Mouse (Mus musculus) neural tube, embryonic 11.5 days (tissue): ENCODE results near the gene Utp14b. TPM values are rescaled to one million over a fixed set of nuclear protein-coding genes. Genes with fewer than 3 reads are reported as not detected.

Experiments
- ATAC-seq: fragments of 200-750 bp; cut with Nextera tagmentation; 2 replicates; pipeline ENCODE4 v1.8.0; 2017; ENCODE audit warnings: moderate number of reproducible peaks, mild to moderate bottlenecking, moderate TSS enrichment, moderate library complexity; ENCODE audit not compliant: insufficient read depth, low FRiP score, low TSS enrichment
- DNase-seq: peaks from one replicate; pipeline ENCODE4 v3.0.0-alpha.2; 2015; ENCODE audit warnings: low spot score
- H3K27ac ChIP-seq: fragments of 300-500 bp; sonication (generic); 2 replicates; pipeline ENCODE4 v1.5.1; 2014; ENCODE audit warnings: low read depth, mild to moderate bottlenecking, low read length
- H3K27me3 ChIP-seq: fragments of 300-500 bp; sonication (generic); 2 replicates; pipeline ENCODE4 v1.6.1; 2014; ENCODE audit warnings: mild to moderate bottlenecking, low read length, mixed read lengths; ENCODE audit not compliant: control insufficient read depth, insufficient read depth
- H3K36me3 ChIP-seq: fragments of 300-500 bp; sonication (generic); 2 replicates; pipeline ENCODE4 v1.6.1; 2014; ENCODE audit warnings: mild to moderate bottlenecking, low read length, moderate library complexity, mixed read lengths; ENCODE audit not compliant: control insufficient read depth, insufficient read depth
- H3K4me1 ChIP-seq: fragments of 300-500 bp; sonication (generic); 2 replicates; pipeline ENCODE4 v1.6.1; 2014; ENCODE audit warnings: low read length, mixed read lengths; ENCODE audit not compliant: control insufficient read depth, insufficient read depth
- H3K4me2 ChIP-seq: fragments of 300-500 bp; sonication (generic); 2 replicates; pipeline ENCODE4 v1.6.1; 2014; ENCODE audit warnings: low read depth, mild to moderate bottlenecking, moderate library complexity
- H3K4me3 ChIP-seq: fragments of 300-500 bp; sonication (generic); 2 replicates; pipeline ENCODE4 v1.5.1; 2014; ENCODE audit warnings: low read depth, low read length
- H3K9ac ChIP-seq: fragments of 300-500 bp; sonication (generic); 2 replicates; pipeline ENCODE4 v1.6.1; 2014; ENCODE audit warnings: mild to moderate bottlenecking, low read length
- H3K9me3 ChIP-seq: fragments of 300-500 bp; sonication (generic); 2 replicates; pipeline ENCODE4 v1.6.1; 2016; ENCODE audit warnings: low read length; ENCODE audit not compliant: control insufficient read depth
- WGBS: fragments of 180-500 bp; shearing (Covaris S2); extraction: QIAGEN DNeasy Blood & Tissue Kit; methylation state at CpG from one replicate; pipeline ENCODE4 v1.1.7; 2014; 5-methylcytosine and 5-hydroxymethylcytosine counted together
- polyA plus RNA-seq: library from polyadenylated mRNA; unstranded; fragments of >200 nt; fragmentation: Nextera tagmentation; extraction: Ambion mirVana; gene quantifications from 2 replicates; pipeline ENCODE4 v1.2.1, GENCODE M21; 2014

Gene Utp14b
- polyA plus RNA-seq, 1 experiment from 2014 or later: 5.0 TPM

DNA sequence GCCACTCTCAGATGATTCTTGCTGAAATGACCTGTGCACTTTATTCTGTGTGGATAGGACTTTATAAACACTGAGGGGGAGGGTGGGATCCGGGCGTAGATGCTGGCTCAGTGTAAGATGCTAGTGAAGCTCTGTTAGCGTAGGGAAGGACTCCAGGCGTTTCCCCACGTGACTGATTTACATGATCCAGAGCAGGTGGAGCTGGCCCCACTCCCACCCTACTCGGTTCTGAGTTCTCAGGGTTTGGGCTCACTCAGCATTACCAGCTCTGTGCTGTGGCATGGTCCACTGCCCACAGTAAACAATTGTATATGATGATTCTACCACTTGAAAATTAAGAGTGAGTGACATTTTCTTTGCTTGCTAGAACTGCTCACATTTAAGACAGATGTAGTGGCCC is 40.3 kb downstream of the Utp14b start:
- no peak for ATAC-seq
- 91% methylated on average over 6 of the region's 6 CpGs for WGBS
- H3K9me3 ChIP-seq: no peaks in the 10 kb centered on the region
- no peak for DNase-seq
- H3K9ac ChIP-seq: no peak overlapping the region
- H3K4me2 ChIP-seq: no peak overlapping the region
- no peak overlapping the region for H3K27ac ChIP-seq
- H3K4me1 ChIP-seq: no peaks in the 10 kb centered on the region
- H3K36me3 ChIP-seq: peaks cover 18% of the 10 kb centered on the region
- H3K4me3 ChIP-seq: no peak overlapping the region
- no peaks in the 10 kb centered on the region for H3K27me3 ChIP-seq

- 85% methylated on average over 3 of the region's 3 CpGs for WGBS
- no peak for ATAC-seq
- no peak for DNase-seq
- Histone ChIP-seq H3K4me2 (no peak overlapping the region), H3K4me1 (no peaks in the 10 kb centered on the region), H3K9me3 (no peaks in the 10 kb centered on the region), H3K27ac (no peak overlapping the region), H3K27me3 (no peaks in the 10 kb centered on the region), H3K9ac (no peak overlapping the region), H3K4me3 (no peak overlapping the region), H3K36me3 (peaks cover 16% of the 10 kb centered on the region)
Observed at GRCm38 (mm10) chr1:78701740-78702139, 43.9 kb downstream of the Utp14b start.

DNA sequence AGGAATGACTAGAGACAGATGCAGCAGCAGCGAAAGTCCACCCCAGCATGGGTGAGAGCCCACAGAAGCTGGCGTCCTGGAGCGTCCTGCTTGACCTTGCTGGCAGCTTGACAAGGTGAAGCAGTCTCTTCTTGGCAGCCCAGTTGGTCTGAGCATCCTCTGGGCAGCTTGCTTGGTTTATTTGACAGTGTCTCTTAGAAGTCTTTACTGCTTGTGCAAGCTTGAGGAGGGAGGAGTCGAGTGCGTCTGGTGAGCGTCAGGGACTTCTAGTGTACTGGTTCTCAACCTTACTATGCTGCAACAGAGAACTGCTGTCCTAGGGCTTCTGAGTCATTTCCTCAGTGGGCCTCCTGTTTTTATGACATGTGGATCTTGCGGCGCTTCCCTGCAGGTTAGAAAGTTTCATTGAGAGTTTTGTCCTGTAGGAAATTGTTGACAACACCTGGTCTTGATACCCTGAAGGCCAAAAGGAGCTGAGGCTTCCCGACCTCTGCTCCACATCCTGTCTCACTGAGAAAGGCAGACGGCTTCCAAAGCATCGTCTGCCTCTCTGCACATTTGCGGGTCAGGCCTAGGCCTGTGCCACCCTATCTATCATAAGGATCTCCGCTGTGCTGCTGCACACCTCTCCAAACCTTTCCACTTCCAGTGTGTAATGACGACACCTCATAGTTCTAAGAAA is 44.6 kb downstream of the Utp14b start:
- no peaks in the 10 kb centered on the region for H3K9me3 ChIP-seq
- no peaks in the 10 kb centered on the region for H3K4me1 ChIP-seq
- H3K27me3 ChIP-seq: no peaks in the 10 kb centered on the region
- no peak overlapping the region for H3K27ac ChIP-seq
- H3K36me3 ChIP-seq: peaks cover 11% of the 10 kb centered on the region
- H3K4me3 ChIP-seq: no peak overlapping the region
- ATAC-seq: no peak
- no peak for DNase-seq
- no peak overlapping the region for H3K9ac ChIP-seq
- 79% methylated on average over 14 of the region's 14 CpGs for WGBS
- no peak overlapping the region for H3K4me2 ChIP-seq

- WGBS: 85% methylated on average over 2 of the region's 2 CpGs
- Histone ChIP-seq H3K27ac (no peak overlapping the region), H3K4me3 (no peak overlapping the region), H3K4me2 (no peak overlapping the region), H3K27me3 (no peaks in the 10 kb centered on the region), H3K4me1 (no peaks in the 10 kb centered on the region), H3K9ac (no peak overlapping the region), H3K9me3 (no peaks in the 10 kb centered on the region), H3K36me3 (peaks cover 11% of the 10 kb centered on the region)
- no peak for DNase-seq
- ATAC-seq: no peak
Observed at GRCm38 (mm10) chr1:78702964-78703285, 45.1 kb downstream of the Utp14b start.

DNA sequence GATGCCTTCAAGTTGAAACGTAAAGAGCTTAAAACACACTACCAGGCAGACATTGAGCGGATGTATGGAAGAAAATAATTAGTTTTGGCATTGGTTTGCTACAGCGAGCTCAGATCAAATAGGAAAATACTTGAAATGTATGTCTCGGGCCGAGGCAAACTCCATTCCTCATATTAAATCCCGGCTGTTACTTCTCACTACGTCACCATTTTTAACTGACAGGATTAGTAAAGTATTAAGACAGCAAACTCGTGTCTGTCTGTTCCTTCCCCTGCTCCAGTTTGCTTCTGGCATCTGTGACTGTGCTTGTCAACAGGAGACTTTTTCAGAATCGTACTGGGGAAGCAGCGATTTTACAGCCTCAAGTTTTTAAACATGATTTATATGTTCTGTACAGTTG is 48.5 kb downstream of the Utp14b start:
- no peaks in the 10 kb centered on the region for H3K9me3 ChIP-seq
- peaks cover 6% of the 10 kb centered on the region for H3K36me3 ChIP-seq
- ATAC-seq: no peak
- no peak overlapping the region for H3K9ac ChIP-seq
- H3K27ac ChIP-seq: no peak overlapping the region
- no peak overlapping the region for H3K4me3 ChIP-seq
- 89% methylated on average over 10 of the region's 10 CpGs for WGBS
- no peak for DNase-seq
- H3K4me1 ChIP-seq: no peaks in the 10 kb centered on the region
- H3K4me2 ChIP-seq: no peak overlapping the region
- no peaks in the 10 kb centered on the region for H3K27me3 ChIP-seq

- WGBS: 68% methylated on average over 4 of the region's 4 CpGs
- no peak for DNase-seq
- Histone ChIP-seq H3K27ac (no peak overlapping the region), H3K9ac (no peak overlapping the region), H3K27me3 (no peaks in the 10 kb centered on the region), H3K4me2 (no peak overlapping the region), H3K9me3 (no peaks in the 10 kb centered on the region), H3K4me3 (no peak overlapping the region), H3K4me1 (no peaks in the 10 kb centered on the region), H3K36me3 (peaks cover 2% of the 10 kb centered on the region; the same call in 1 of the 2 replicates)
- ATAC-seq: no peak
Observed at GRCm38 (mm10) chr1:78707280-78707679, 49.4 kb downstream of the Utp14b start.

GRCm38 (mm10) chr1:78710026-78710425 is 52.2 kb downstream of the Utp14b start:
- Histone ChIP-seq H3K4me1 (no peaks in the 10 kb centered on the region), H3K27me3 (no peaks in the 10 kb centered on the region), H3K36me3 (no peaks in the 10 kb centered on the region), H3K4me3 (no peak overlapping the region), H3K9me3 (no peaks in the 10 kb centered on the region), H3K4me2 (no peak overlapping the region), H3K27ac (no peak overlapping the region), H3K9ac (no peak overlapping the region)
- DNase-seq (no peak), ATAC-seq (no peak)

DNA sequence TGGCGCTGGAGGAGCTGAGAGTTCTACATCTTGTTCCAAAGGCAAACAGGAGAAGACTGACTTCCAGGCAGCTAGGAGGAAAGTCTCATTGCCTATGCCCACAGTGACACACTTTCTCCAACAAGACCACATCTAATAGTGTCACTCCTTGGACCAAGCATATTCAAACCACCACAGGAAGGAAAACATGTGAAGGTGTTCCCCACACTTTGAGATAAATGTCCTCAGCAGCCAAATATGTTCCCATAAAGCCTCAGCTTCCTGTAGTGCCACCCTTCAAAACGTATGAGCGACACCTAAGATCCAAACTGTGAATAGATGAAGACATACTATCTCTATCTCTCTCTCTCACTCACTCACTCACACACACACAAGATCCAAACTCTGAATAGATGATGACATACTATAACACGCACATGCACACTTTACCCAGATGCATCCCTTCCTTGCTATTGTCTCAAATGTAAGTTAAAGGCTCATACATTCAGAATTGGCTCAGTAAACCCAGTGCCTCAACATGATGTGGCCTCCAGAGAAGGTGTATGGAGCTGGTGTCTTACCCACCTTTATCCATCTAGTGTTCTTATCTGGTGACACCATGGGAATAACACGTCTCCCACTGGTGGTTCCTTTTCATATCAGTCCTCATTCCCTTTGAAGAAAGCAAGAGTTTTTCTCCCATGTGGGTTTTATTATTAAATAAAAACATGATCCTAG is 52.9 kb downstream of the Utp14b start:
- Histone ChIP-seq H3K9ac (no peak overlapping the region), H3K4me3 (no peak overlapping the region), H3K9me3 (no peaks in the 10 kb centered on the region), H3K4me2 (no peak overlapping the region), H3K36me3 (no peaks in the 10 kb centered on the region), H3K27me3 (no peaks in the 10 kb centered on the region), H3K4me1 (no peaks in the 10 kb centered on the region), H3K27ac (no peak overlapping the region)
- ATAC-seq (no peak), DNase-seq (no peak)
- 94% methylated on average over 5 of the region's 5 CpGs for WGBS
